Mouse (Mus musculus) thymus, postnatal 25 days (tissue): ENCODE data around the gene Tfcp2.
A peak's percentile ranks its signal among the peaks of the same experiment; 100 is the strongest.

Source experiments
- DNase-seq: peaks from one replicate; pipeline ENCODE4 v3.0.0; 2022

Gene Tfcp2

DNA sequence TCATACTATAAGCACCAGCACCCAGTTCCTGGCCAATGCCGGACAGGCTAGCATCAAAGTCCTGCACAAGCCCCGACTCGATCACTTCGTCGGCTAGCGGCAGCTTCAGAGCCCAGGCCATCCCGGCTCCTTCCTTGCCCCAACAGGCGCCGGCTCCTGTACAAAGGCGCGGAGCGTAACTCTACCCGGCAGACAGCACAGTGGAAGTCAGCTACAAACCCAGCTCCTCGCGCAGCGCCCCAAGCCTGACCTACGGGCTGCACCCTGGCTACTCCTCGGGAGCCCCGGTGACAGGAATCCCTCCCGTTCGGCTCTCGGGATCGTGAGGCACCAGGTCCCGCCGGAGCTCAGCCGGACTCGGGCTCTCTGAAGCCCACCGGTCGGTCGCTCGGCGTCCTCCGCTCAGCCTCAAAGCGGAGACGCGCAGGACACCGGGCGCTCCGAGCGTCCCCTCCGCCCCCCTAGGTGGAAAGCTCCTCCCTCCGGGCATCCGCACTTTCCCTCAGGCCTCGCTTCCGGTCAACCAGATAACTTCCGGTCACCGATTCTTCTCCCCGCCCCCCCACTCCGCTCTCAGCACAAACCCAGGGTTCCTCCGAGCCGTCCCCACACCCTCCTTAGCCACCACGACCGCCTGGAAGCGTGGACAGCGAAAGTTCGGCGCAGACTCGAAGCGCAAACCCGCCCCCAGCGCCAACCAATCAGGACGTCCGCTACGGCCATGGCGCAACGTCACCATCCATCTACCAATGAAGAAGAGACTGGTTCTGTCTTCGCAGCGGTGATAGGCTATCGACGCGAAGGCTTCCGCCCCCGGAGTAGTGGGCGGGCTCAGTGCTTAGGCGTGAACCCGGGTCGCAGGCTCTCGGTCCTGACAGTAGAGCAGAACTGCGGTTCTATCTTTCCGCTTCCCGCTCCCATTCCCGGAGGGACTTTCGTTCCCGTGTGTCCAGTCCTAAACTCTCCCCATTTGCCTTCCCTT, at the start of gene Tfcp2:
TSS of gene Tfcp2 (minus strand) at position 683 of the 982 bp plus-strand sequence.
- DNase-seq = peak; percentile 96

- no peak for DNase-seq
Observed at GRCm38 (mm10) chr15:100600696-100601272, 49.0 kb upstream of the Tfcp2 start.

DNA sequence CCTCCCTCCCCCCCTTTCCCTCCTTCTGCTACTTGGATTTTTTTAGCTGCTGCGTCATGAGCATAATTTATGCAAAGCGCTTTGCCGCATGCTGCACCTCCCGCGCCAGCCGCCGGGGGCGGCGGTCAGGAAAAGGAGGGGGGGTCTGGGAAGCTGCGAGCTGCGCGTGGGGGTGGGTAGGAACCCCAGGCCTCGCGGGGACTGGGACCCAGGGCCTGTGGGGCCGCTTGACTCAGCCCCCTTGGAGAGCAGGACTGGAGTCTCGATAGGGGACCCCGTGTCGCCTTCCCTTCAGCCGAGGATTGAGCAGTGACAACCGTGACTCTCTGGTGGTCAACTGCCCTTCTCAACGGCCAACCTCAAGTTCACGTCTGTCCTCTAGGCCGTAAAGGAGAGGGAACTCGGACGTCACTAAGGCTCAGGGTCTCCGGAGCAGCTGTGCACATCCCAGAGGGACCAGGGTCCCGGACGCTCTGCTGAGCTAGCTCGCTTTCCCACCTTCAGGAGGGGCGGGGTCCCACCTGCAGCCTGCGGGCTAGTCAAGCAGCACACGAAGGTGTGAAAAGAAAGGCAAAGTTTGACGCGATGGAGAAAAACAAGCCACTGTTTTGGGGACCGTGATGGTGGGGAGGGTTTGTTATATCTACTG, 48.4 kb upstream of the Tfcp2 start:
- peak; percentile 87 for DNase-seq

GRCm38 (mm10) chr15:100599276-100600046, 47.7 kb upstream of the Tfcp2 start, which contains the start of gene Pou6f1:
Gene Pou6f1 (minus strand): TSS chr15:100599984.
- peak; percentile 37 for DNase-seq

DNA sequence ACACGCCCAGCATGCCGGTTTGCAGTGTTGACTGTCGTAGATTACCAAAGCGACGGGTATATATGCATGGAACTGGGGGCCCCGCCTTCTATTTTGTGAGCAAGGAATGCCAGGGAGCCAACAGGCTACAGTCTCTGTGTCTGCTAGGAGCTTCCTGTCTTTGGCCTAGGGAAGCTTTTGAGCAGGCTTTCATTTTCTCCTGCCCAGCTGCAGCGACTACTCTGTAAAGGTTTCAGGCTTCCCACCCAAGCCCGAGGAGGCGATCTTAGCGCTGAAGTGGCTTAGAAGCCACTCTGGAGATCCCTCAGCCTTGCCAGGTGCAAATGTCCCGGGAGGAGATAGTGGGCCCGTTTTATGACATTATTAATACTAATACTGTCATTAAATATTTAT, 47.1 kb upstream of the Tfcp2 start:
- peak; percentile 59 for DNase-seq

GRCm38 (mm10) chr15:100598287-100598882, 46.6 kb upstream of the Tfcp2 start:
- peak; percentile 65 for DNase-seq

DNA sequence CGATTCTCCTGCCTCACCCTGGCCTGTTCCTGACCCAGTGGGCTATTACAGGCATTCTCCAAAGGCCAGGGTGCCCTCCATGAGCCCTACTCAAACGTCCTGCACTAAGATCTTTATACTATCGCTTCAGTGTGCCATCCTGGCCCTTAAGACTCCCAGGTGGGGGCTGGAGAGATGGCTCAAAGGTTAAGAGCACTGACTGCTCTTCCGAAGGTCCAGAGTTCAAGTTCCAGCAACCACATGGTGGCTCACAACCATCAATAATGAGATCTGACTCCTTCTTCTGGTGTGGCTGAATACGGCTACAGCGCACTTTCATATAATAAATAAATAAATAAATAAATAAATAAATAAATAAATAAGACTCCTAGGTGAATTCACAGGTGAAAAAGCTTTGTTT, 41.0 kb upstream of the Tfcp2 start:
- DNase-seq = no peak

- no peak for DNase-seq
Observed at GRCm38 (mm10) chr15:100590436-100590835, 38.6 kb upstream of the Tfcp2 start.

DNA sequence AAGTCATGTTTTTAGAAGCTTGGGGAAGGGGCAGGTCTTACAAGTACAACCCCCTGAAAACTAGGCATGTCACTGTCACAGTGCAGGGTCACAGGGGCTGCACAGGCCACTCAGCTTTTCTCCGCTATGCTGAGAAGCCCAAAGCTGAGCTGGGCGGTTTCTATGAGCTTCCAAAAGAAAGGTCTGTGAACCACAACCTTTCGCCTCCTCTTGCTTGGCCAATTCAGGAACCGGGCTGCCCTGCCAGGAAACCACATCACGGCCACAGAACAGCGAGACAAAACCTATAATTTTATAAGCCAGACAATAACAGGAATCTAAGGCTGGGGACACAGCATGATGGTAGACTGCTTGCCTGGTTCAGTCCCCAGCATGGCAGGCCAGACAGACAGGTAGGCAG, 36.5 kb upstream of the Tfcp2 start:
- no peak for DNase-seq

DNA sequence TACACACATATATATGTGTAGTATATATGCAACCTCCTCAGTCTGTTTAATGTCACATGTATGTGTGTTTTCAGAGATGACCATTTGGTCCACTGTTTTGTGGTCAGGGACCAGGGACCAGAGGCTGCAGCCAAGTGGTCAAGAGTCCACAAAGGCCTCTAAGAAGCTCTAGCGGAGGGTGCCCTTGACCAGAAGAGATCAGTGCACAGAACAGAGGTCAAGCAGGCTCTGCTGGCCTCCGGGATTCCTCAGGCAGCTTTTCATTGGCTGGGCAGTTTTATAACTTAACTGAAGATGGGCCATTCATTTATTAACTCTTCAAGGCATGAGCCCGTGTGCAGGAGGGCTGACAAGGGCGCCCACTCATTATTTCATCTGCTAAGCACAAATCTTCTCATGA, 35.4 kb upstream of the Tfcp2 start:
- DNase-seq = no peak

DNA sequence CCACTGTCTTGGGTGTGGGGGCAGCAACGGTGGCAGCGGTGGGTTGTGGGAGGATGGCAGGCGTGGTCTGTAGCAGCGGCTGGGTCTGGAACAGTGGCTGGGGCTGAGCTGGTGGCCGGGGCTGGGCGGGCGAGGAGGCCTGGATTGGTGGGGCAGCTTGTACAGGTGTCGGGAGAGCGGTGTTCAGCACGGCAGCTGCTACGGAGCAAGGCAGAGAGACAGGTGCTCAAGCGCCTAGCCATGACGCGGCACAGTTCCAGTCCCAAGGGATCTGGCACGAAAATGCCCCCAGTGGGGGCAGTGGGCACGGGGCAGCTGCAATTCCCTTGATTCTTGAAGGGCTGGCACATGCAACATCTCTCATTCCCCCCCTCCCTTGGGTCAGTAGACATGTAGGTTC, 34.1 kb upstream of the Tfcp2 start:
- no peak for DNase-seq

DNA sequence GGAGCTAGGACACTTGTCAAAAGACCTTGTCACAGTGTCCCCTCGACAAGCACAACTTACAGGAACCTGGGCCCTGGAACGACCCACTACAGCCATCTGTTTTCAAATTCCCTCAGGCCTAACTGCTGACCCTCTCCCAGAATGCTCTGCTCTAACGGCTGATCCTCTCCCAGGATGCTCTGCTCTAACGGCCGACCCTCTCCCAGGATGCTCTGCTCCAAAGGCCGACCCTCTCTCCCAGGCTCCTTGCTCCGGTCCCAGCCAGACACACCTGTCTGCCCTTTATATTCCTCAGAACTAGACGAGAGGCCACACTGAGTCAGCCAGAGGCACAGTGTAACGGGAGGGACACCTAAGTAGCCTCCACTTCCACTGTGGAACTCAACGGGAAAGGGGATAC, 28.3 kb upstream of the Tfcp2 start:
- no peak for DNase-seq

DNA sequence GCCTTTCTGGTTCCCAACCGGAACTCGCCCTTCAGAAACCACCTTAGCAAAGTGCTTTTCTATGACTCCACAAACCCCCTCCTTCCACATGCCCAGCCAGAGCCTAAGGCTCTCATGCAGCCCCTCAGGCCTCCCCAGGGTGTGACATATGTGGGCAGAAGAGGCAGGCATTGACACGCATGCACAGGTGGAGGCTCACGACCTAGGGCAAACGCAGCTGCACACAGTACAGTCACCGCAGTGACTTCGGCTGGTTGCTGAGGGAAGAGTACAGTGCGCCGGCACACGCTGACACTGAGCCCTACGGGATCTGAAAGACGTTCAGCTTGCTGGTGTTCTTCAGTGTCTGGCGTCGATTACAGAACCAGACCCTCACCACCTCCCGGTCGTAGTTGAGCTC, 26.2 kb upstream of the Tfcp2 start:
- DNase-seq = no peak

GRCm38 (mm10) chr15:100576810-100577209, 25.0 kb upstream of the Tfcp2 start:
- DNase-seq = no peak

GRCm38 (mm10) chr15:100576392-100576791, 24.6 kb upstream of the Tfcp2 start:
- DNase-seq = no peak

- no peak for DNase-seq
Observed at GRCm38 (mm10) chr15:100575366-100575765, 23.6 kb upstream of the Tfcp2 start.

DNA sequence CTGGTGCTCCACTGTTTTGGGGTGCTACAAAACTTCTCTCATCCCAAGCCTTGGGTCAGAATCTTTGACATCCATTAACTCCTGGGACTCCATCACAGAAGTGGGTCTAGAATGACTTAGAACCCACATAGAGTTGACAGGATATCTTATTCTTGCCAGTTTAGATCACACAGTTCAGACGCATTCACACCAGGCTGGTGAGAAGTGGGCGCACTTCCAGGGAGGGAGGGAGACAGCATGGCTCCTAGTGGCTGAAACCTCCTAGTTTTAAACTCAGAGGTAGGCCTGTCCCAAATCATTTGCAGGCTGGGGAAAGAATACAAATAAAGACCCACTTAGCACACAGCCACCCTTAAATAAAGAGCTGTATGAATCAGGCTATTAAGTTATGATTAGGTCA, 22.6 kb upstream of the Tfcp2 start:
- DNase-seq = no peak

DNA sequence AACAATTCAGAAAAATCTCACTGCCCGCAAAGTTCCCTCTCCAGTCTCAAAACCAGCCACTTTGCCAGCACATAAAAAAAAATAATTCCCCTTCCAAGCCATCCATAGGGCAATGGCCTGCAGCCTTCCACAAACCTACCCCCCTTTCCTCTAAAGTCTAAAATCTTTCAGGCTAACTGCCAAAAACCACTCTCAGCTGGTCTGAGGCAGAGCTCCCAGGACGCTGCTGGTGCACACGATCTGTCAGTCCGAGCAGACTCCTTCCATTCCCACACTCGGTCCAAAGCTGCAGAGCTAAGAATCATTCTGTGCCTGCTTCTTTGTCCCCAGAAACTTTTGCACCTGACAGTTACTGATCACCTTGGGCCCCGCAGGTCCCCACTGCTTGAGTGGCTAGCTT, 22.1 kb upstream of the Tfcp2 start:
- DNase-seq = no peak

DNA sequence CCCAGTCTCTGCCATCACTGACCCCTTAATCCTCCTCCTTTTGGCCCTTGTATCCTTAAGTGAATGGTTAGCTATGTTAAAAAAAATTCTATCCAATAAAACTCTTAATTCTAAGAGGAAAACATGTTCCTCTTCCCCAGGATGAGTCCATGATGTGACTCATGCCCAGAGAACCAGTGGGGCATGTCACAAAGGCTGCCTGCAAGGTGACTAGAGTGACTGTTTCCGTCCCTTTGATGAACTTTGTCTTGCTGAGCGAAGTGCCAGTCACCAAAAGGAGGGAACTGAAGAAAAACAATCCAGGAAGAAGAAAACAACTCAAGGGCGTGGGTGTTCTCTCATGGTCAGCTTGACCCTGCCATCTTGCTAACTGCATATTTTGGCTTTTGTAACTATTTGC, 17.4 kb upstream of the Tfcp2 start:
- DNase-seq = no peak

DNA sequence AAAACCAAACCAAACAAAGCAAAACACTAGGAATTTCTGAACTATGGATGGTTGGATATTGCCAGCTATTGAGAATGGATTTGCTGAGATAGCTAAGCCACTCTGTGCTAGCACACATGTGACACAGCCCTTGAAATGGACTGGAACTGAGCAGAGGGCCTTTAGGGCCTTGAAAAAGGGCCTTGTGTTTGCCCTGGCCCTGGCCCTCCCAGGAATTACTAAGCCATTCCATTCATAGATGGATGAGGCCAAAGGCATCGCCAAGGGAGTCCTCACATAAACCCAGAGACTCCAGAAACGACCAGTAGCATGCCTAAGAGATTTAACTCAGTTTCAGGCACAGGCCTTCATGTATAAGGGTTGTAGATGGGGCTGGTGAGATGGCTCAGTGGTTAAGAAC, 14.7 kb upstream of the Tfcp2 start:
- DNase-seq = no peak

DNA sequence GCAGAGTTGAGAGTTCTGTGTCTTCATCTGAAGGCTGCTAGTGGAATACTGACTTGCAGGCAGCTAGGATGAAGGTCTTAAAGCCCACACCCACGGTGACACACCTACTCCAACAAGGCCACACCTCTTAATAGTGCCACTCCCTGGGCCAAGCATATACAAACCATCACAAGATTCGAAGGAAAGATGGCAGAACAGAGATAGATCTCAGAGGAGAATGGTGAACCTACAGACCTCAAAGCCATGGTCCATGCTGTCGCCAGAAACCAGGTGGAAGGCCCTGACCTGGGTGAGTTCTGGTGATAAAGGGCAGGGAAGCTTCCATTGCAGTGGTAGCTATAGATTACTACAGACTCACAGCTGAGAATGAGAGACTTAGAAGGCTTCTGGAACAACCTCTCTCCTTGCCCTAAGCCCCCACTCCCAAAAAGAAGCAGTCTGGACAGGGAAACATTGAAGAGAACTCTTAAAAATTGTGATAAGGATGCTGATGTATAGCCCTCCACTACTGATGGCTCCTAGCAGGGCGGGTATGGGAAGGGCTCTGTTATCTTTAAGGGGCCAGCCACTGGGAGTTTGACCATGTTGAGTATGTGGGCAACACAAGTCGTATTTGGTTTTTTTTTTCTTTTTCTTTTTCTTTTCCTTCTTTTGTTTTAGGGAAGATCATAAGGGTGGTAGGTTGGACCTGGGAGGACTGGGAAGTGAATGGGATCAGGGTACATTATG, 6.1 kb upstream of the Tfcp2 start:
- DNase-seq = no peak

- no peak for DNase-seq
Observed at GRCm38 (mm10) chr15:100556378-100556777, 4.6 kb upstream of the Tfcp2 start.
